Mouse (Mus musculus) v-Abl transformed pro-B cells (cell line): ENCODE measurements around the gene Tmem35b.

Experiments used
- in situ Hi-C, 2 experiments: fragments of 400-800 bp; cut with MboI; formaldehyde crosslinking; loops; one replicate each; pipeline ENCODE4 v1.15.1; 2025; ENCODE audit not compliant: unreplicated experiment in 2 of 2

Tmem35b gene

GRCm38 (mm10) chr4:127167731-127168130 lies 44.2 kb downstream of the Tmem35b start:
- in situ Hi-C loops = no loop called here

- in situ Hi-C loops = no loop called here
Measured at GRCm38 (mm10) chr4:127168211-127168913, 44.9 kb downstream of the Tmem35b start.

- in situ Hi-C loops = no loop called here
Measured at GRCm38 (mm10) chr4:127168914-127169345, 45.4 kb downstream of the Tmem35b start, which contains the start of gene Dlgap3. Gene Dlgap3, plus strand, starts transcription at chr4:127169204.

GRCm38 (mm10) chr4:127169346-127170221 lies 46.1 kb downstream of the Tmem35b start:
- in situ Hi-C loops = no loop called here

GRCm38 (mm10) chr4:127170866-127171265 lies 47.4 kb downstream of the Tmem35b start:
- in situ Hi-C loops = no loop called here

- in situ Hi-C loops = no loop called here
Measured at GRCm38 (mm10) chr4:127171341-127171905, 47.9 kb downstream of the Tmem35b start.

GRCm38 (mm10) chr4:127172119-127172518 lies 48.6 kb downstream of the Tmem35b start:
- in situ Hi-C loops = no loop called here

- in situ Hi-C loops = no loop called here
Measured at GRCm38 (mm10) chr4:127172614-127173013, 49.1 kb downstream of the Tmem35b start.

- in situ Hi-C loops = no loop called here
Measured at GRCm38 (mm10) chr4:127173461-127173860, 50.0 kb downstream of the Tmem35b start.

GRCm38 (mm10) chr4:127174075-127174899 lies 50.8 kb downstream of the Tmem35b start:
- in situ Hi-C loops = no loop called here

- in situ Hi-C loops = no loop called here
Measured at GRCm38 (mm10) chr4:127174900-127175278, 51.4 kb downstream of the Tmem35b start.

GRCm38 (mm10) chr4:127177961-127178360 lies 54.5 kb downstream of the Tmem35b start:
- in situ Hi-C loops = no loop called here

- in situ Hi-C loops = no loop called here
Measured at GRCm38 (mm10) chr4:127178671-127179070, 55.2 kb downstream of the Tmem35b start.
